Mouse (Mus musculus) thymus, adult 2 months (tissue): Measurements from ENCODE around the gene Nadk2.

Source experiments
- CTCF ChIP-seq: fragments of 200-500 bp; IDR thresholded peaks from 2 replicates; pipeline ENCODE4 v1.5.1; 2012; ENCODE audit warnings: mild to moderate bottlenecking, control low read depth, low read length, moderate library complexity, borderline replicate concordance; ENCODE audit not compliant: control insufficient read depth, poor library complexity, insufficient read depth; ENCODE audit errors: extremely low read depth
- POLR2A ChIP-seq: fragments of 200-500 bp; IDR thresholded peaks from 2 replicates; pipeline ENCODE4 v1.6.1; 2012; ENCODE audit warnings: mild to moderate bottlenecking, low read length, control low read depth, moderate library complexity; ENCODE audit not compliant: control insufficient read depth, poor library complexity, insufficient read depth; ENCODE audit errors: extremely low read depth

DNA sequence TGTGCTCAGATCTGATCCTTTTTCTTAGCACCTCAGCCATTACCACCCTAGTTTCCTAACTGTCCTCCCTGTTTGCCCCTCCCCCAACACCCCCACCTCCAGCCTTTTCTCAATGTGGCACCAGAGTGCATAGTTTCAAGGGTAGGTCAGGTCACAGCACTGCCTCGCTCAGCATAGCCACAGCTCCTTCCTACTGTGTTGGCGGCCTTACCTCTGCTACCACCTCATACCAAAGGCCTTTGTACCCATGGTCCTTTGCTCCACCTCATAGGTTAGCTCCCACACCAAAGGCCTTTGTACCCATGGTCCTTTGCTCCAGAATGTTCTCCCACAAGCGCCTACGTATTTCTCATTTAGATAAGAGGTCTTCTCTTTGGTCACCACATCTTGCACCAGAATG is 47.8 kb downstream of the Nadk2 start:
- TF ChIP-seq CTCF (no peak), POLR2A (no peak)
